Mouse (Mus musculus): ENCODE results near the gene Cacna1d.

- no peak for TF ChIP-seq CTCF (IDR thresholded peaks at IDR 0.05; ENCODE audit: insufficient read depth, low read length)
- TF ChIP-seq POLR2A (IDR thresholded peaks at IDR 0.05; ENCODE audit: borderline replicate concordance, extremely low read depth, low read depth, low read length), result no peak
Measured at GRCm38 (mm10) chr14:30429606-30430005, 61.6 kb downstream of the Cacna1d start.
